Mouse (Mus musculus): ENCODE measurements around the gene Tmem238. TPM values are rescaled to one million over a fixed set of nuclear protein-coding genes. Genes with fewer than 3 reads are reported as not detected.
A peak's percentile ranks its signal among the peaks of the same experiment; 100 is the strongest.
"Not testable (repeated sequence)": the region's sequence is repeated elsewhere in the genome, so short reads cannot be mapped to it uniquely, and the experiment has no call there.

The Tmem238 gene
- polyA plus RNA-seq (2015; fragmentation: Nextera tagmentation; extraction: Ambion mirVana) = 6.8 and 9.2 TPM in 2 replicates

- no peak for ATAC-seq
- peaks cover 17% of the 10 kb centered on the region for H3K4me1 ChIP-seq (ENCODE audit: control insufficient read depth, insufficient read depth, low read depth, low read length)
- peak within 1 kb of the TSS; percentile 87 for H3K9ac ChIP-seq (ENCODE audit: low read depth, low read length)
- WGBS = 13% methylated on average over 21 of the region's 40 CpGs
- H3K36me3 ChIP-seq (ENCODE audit: control insufficient read depth, insufficient read depth, low read length) = peaks cover 3% of the 10 kb centered on the region; the same call in 1 of the 2 replicates
- H3K27me3 ChIP-seq (replicated peaks; ENCODE audit: control insufficient read depth, insufficient read depth, low read length) = peaks cover 2% of the 10 kb centered on the region; the same call in 1 of the 2 replicates
- no peaks in the 10 kb centered on the region for H3K9me3 ChIP-seq (ENCODE audit: control insufficient read depth, low read length)
- peak within 1 kb of the TSS; percentile 72 for H3K27ac ChIP-seq (ENCODE audit: low read depth, low read length)
- peak within 1 kb of the TSS; percentile 96 for H3K4me2 ChIP-seq (ENCODE audit: low read length)
- H3K4me3 ChIP-seq (ENCODE audit: low read length) = peak within 1 kb of the TSS; percentile 66
Measured at GRCm38 (mm10) chr7:4789436-4789935, at the start of gene Tmem238. Gene Tmem238 (minus strand): TSS chr7:4789656.

- Histone ChIP-seq H3K4me1 (ENCODE audit: control insufficient read depth, insufficient read depth, low read depth, low read length) (peaks cover 18% of the 10 kb centered on the region), H3K9ac (ENCODE audit: low read depth, low read length) (no peak overlapping the region), H3K27me3 (replicated peaks; ENCODE audit: control insufficient read depth, insufficient read depth, low read length) (no peaks in the 10 kb centered on the region), H3K4me3 (ENCODE audit: low read length) (no peak overlapping the region), H3K36me3 (ENCODE audit: control insufficient read depth, insufficient read depth, low read length) (no peaks in the 10 kb centered on the region; the same call in 1 of the 2 replicates), H3K27ac (ENCODE audit: low read depth, low read length) (no peak overlapping the region), H3K4me2 (ENCODE audit: low read length) (no peak overlapping the region), H3K9me3 (ENCODE audit: control insufficient read depth, low read length) (no peaks in the 10 kb centered on the region)
- WGBS = 6% methylated on average over 1 of the region's 1 CpGs
- no peak for ATAC-seq
Measured at GRCm38 (mm10) chr7:4837639-4838038, 48.2 kb upstream of the Tmem238 start.

GRCm38 (mm10) chr7:4836351-4836792 lies 46.9 kb upstream of the Tmem238 start:
- under 1% methylated on average over 51 of the region's 51 CpGs for WGBS
- peaks cover 11% of the 10 kb centered on the region; the same call in 1 of the 2 replicates for H3K4me1 ChIP-seq (ENCODE audit: control insufficient read depth, insufficient read depth, low read depth, low read length)
- peak overlapping the region; percentile 89 for H3K27ac ChIP-seq (ENCODE audit: low read depth, low read length)
- H3K36me3 ChIP-seq (ENCODE audit: control insufficient read depth, insufficient read depth, low read length) = no peaks in the 10 kb centered on the region; the same call in none of the 2 replicates
- peak overlapping the region; percentile 73 for H3K4me3 ChIP-seq (ENCODE audit: low read length)
- no peaks in the 10 kb centered on the region for H3K27me3 ChIP-seq (replicated peaks; ENCODE audit: control insufficient read depth, insufficient read depth, low read length)
- no peaks in the 10 kb centered on the region for H3K9me3 ChIP-seq (ENCODE audit: control insufficient read depth, low read length)
- H3K9ac ChIP-seq (ENCODE audit: low read depth, low read length) = peak overlapping the region; percentile 91
- H3K4me2 ChIP-seq (ENCODE audit: low read length) = peak overlapping the region; percentile 95
- peak; percentile 89 for ATAC-seq

- no peaks in the 10 kb centered on the region for H3K27me3 ChIP-seq (replicated peaks; ENCODE audit: control insufficient read depth, insufficient read depth, low read length)
Measured at GRCm38 (mm10) chr7:4835631-4836327, 46.3 kb upstream of the Tmem238 start.

GRCm38 (mm10) chr7:4830476-4830875 lies 41.0 kb upstream of the Tmem238 start:
- Histone ChIP-seq H3K27me3 (replicated peaks; ENCODE audit: control insufficient read depth, insufficient read depth, low read length) (no peaks in the 10 kb centered on the region), H3K36me3 (ENCODE audit: control insufficient read depth, insufficient read depth, low read length) (peaks cover 12% of the 10 kb centered on the region), H3K4me3 (ENCODE audit: low read length) (no peak overlapping the region), H3K4me1 (ENCODE audit: control insufficient read depth, insufficient read depth, low read depth, low read length) (no peaks in the 10 kb centered on the region), H3K9ac (ENCODE audit: low read depth, low read length) (no peak overlapping the region), H3K4me2 (ENCODE audit: low read length) (no peak overlapping the region), H3K27ac (ENCODE audit: low read depth, low read length) (no peak overlapping the region), H3K9me3 (ENCODE audit: control insufficient read depth, low read length) (no peaks in the 10 kb centered on the region)
- no peak for ATAC-seq
- WGBS = 11% methylated on average over 12 of the region's 12 CpGs

More at GRCm38 (mm10) chr7:4835631-4836327, 46.3 kb upstream of the Tmem238 start:
- Histone ChIP-seq H3K27ac (ENCODE audit: low read depth, low read length) (peak overlapping the region; percentile 89), H3K4me1 (ENCODE audit: control insufficient read depth, insufficient read depth, low read depth, low read length) (peaks cover 11% of the 10 kb centered on the region; the same call in 1 of the 2 replicates), H3K36me3 (ENCODE audit: control insufficient read depth, insufficient read depth, low read length) (no peaks in the 10 kb centered on the region; the same call in none of the 2 replicates), H3K9me3 (ENCODE audit: control insufficient read depth, low read length) (no peaks in the 10 kb centered on the region), H3K4me3 (ENCODE audit: low read length) (peak overlapping the region; percentile 73), H3K4me2 (ENCODE audit: low read length) (peak overlapping the region; percentile 95), H3K9ac (ENCODE audit: low read depth, low read length) (peak overlapping the region; percentile 91)
- ATAC-seq = no peak; the same call in none of the 2 replicates
- 6% methylated on average over 33 of the region's 34 CpGs for WGBS

- 55% methylated on average over 4 of the region's 4 CpGs for WGBS
- H3K9ac ChIP-seq (ENCODE audit: low read depth, low read length) = no peak overlapping the region
- H3K4me2 ChIP-seq (ENCODE audit: low read length) = no peak overlapping the region
- H3K4me1 ChIP-seq (ENCODE audit: control insufficient read depth, insufficient read depth, low read depth, low read length) = no peaks in the 10 kb centered on the region
- H3K27ac ChIP-seq (ENCODE audit: low read depth, low read length) = no peak overlapping the region
- H3K9me3 ChIP-seq (ENCODE audit: control insufficient read depth, low read length) = no peaks in the 10 kb centered on the region
- ATAC-seq = no peak
- H3K27me3 ChIP-seq (replicated peaks; ENCODE audit: control insufficient read depth, insufficient read depth, low read length) = no peaks in the 10 kb centered on the region
- H3K4me3 ChIP-seq (ENCODE audit: low read length) = no peak overlapping the region
- peaks cover 12% of the 10 kb centered on the region; the same call in 1 of the 2 replicates for H3K36me3 ChIP-seq (ENCODE audit: control insufficient read depth, insufficient read depth, low read length)
Measured at GRCm38 (mm10) chr7:4825365-4825764, 35.9 kb upstream of the Tmem238 start.

GRCm38 (mm10) chr7:4822162-4822907 lies 32.9 kb upstream of the Tmem238 start:
- Histone ChIP-seq H3K9ac (ENCODE audit: low read depth, low read length) (no peak overlapping the region), H3K9me3 (ENCODE audit: control insufficient read depth, low read length) (no peaks in the 10 kb centered on the region), H3K27ac (ENCODE audit: low read depth, low read length) (no peak overlapping the region), H3K4me1 (ENCODE audit: control insufficient read depth, insufficient read depth, low read depth, low read length) (no peaks in the 10 kb centered on the region), H3K36me3 (ENCODE audit: control insufficient read depth, insufficient read depth, low read length) (no peaks in the 10 kb centered on the region), H3K4me2 (ENCODE audit: low read length) (no peak overlapping the region), H3K4me3 (ENCODE audit: low read length) (no peak overlapping the region), H3K27me3 (replicated peaks; ENCODE audit: control insufficient read depth, insufficient read depth, low read length) (no peaks in the 10 kb centered on the region)
- 75% methylated on average over 6 of the region's 6 CpGs for WGBS
- ATAC-seq = no peak

GRCm38 (mm10) chr7:4821690-4822089 lies 32.2 kb upstream of the Tmem238 start:
- H3K9ac ChIP-seq (ENCODE audit: low read depth, low read length) = no peak overlapping the region
- H3K4me3 ChIP-seq (ENCODE audit: low read length) = no peak overlapping the region
- whole genome bisulfite sequencing = 75% methylated on average over 4 of the region's 4 CpGs
- H3K27me3 ChIP-seq (replicated peaks; ENCODE audit: control insufficient read depth, insufficient read depth, low read length) = no peaks in the 10 kb centered on the region
- H3K36me3 ChIP-seq (ENCODE audit: control insufficient read depth, insufficient read depth, low read length) = no peaks in the 10 kb centered on the region
- no peaks in the 10 kb centered on the region for H3K4me1 ChIP-seq (ENCODE audit: control insufficient read depth, insufficient read depth, low read depth, low read length)
- H3K9me3 ChIP-seq (ENCODE audit: control insufficient read depth, low read length) = no peaks in the 10 kb centered on the region
- H3K27ac ChIP-seq (ENCODE audit: low read depth, low read length) = no peak overlapping the region
- H3K4me2 ChIP-seq (ENCODE audit: low read length) = no peak overlapping the region
- ATAC-seq = no peak

- not testable (repeated sequence) for H3K36me3 ChIP-seq (ENCODE audit: control insufficient read depth, insufficient read depth, low read length); H3K9ac ChIP-seq (ENCODE audit: low read depth, low read length); H3K9me3 ChIP-seq (ENCODE audit: control insufficient read depth, low read length); H3K27me3 ChIP-seq (replicated peaks; ENCODE audit: control insufficient read depth, insufficient read depth, low read length); ATAC-seq; H3K4me1 ChIP-seq (ENCODE audit: control insufficient read depth, insufficient read depth, low read depth, low read length); H3K4me3 ChIP-seq (ENCODE audit: low read length); H3K4me2 ChIP-seq (ENCODE audit: low read length); H3K27ac ChIP-seq (ENCODE audit: low read depth, low read length)
- WGBS = 90% methylated on average over 7 of the region's 7 CpGs
Measured at GRCm38 (mm10) chr7:4820925-4821324, 31.5 kb upstream of the Tmem238 start.

Measured in hindbrain, embryonic 16.5 days (tissue).